Mouse (Mus musculus) myocyte (in vitro differentiated cells): ENCODE data around the gene Tmem211.

Experiments
- CEBPB ChIP-seq: IDR thresholded peaks from 2 replicates; pipeline ENCODE4 v1.6.1; 2011; ENCODE audit warnings: mild to moderate bottlenecking, moderate library complexity; ENCODE audit not compliant: poor library complexity, insufficient read depth, severe bottlenecking
- E2F4 ChIP-seq: IDR thresholded peaks from one replicate; pipeline ENCODE4 v1.6.1; 2011; ENCODE audit warnings: mild to moderate bottlenecking, control low read depth, moderate library complexity; ENCODE audit not compliant: insufficient read depth
- MAX ChIP-seq: IDR thresholded peaks from one replicate; pipeline ENCODE4 v1.6.1; 2011; ENCODE audit warnings: low read depth, mild to moderate bottlenecking, control low read depth
- MYOD1 ChIP-seq, 3 experiments: IDR thresholded peaks; one replicate each; pipeline ENCODE4 v1.6.1; 2011; ENCODE audit warnings: control low read depth in 2 of 3, low read depth in 2 of 3, mild to moderate bottlenecking in 2 of 3, moderate library complexity in 1 of 3; ENCODE audit not compliant: insufficient read length in 2 of 3, control insufficient read depth in 1 of 3
- MYOG ChIP-seq, 3 experiments: IDR thresholded peaks; one replicate each; pipeline ENCODE4 v1.6.1; 2011; ENCODE audit warnings: control low read depth in 2 of 3, low read depth in 2 of 3, mild to moderate bottlenecking in 2 of 3; ENCODE audit not compliant: insufficient read length in 2 of 3, control insufficient read depth in 1 of 3, insufficient read depth in 1 of 3
- POLR2A ChIP-seq: IDR thresholded peaks from one replicate; pipeline ENCODE4 v1.6.1; 2011; ENCODE audit warnings: low read depth, mild to moderate bottlenecking, control low read depth, moderate library complexity; ENCODE audit not compliant: insufficient read length
- POLR2AphosphoS2 ChIP-seq: IDR thresholded peaks from one replicate; pipeline ENCODE4 v1.6.1; 2011; ENCODE audit warnings: low read depth, control low read depth; ENCODE audit not compliant: insufficient read length
- REST ChIP-seq: IDR thresholded peaks from one replicate; pipeline ENCODE4 v1.6.1; 2011; ENCODE audit warnings: mild to moderate bottlenecking, control low read depth, moderate library complexity; ENCODE audit not compliant: insufficient read depth, insufficient read length
- SRF ChIP-seq: IDR thresholded peaks from one replicate; pipeline ENCODE4 v1.6.1; 2011; ENCODE audit warnings: low read depth; ENCODE audit not compliant: control insufficient read depth, insufficient read length
- TCF12 ChIP-seq: IDR thresholded peaks from one replicate; pipeline ENCODE4 v1.6.1; 2011; ENCODE audit warnings: mild to moderate bottlenecking, control low read depth; ENCODE audit not compliant: poor library complexity, insufficient read depth, severe bottlenecking
- TCF3 ChIP-seq: IDR thresholded peaks from one replicate; pipeline ENCODE4 v1.6.1; 2011; ENCODE audit warnings: low read depth, control low read depth; ENCODE audit not compliant: insufficient read length
- USF1 ChIP-seq: IDR thresholded peaks from one replicate; pipeline ENCODE4 v1.6.1; 2011; ENCODE audit warnings: low read depth, mild to moderate bottlenecking, control low read depth, moderate library complexity

DNA sequence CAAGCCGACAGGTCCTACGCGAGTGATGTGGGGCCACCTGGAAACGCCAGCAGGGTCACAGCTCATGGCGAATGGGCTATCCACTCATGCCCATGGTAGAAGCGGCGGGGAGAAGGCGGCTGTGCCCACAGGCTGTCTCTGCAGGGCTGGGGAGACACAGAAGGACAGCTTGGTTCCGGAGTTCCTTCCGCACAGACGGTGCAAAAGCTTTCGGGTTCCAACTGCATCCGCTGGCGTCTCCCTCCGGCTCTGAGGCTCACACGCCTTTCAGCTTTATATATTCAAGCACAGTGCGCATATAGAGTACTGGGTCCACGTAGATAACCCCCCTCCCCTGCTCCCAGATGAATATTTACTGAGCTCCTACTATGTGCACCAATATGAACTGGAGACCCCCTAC, 32.9 kb upstream of the Tmem211 start:
- TF ChIP-seq USF1 (no peak), POLR2AphosphoS2 (no peak), SRF (no peak), POLR2A (no peak), MYOG (IDR thresholded peaks at IDR 0.05; ENCODE audit: control insufficient read depth in 1 of 3, insufficient read depth in 1 of 3, insufficient read length in 2 of 3, low read depth in 2 of 3) (no peak), TCF3 (no peak), TCF12 (no peak), MAX (no peak), CEBPB (no peak), E2F4 (no peak), MYOD1 (IDR thresholded peaks at IDR 0.05; ENCODE audit: control insufficient read depth in 1 of 3, insufficient read length in 2 of 3, low read depth in 2 of 3) (no peak), REST (no peak)
